Mouse (Mus musculus) urinary bladder, postnatal 25 days (tissue): ENCODE data around the gene Thoc5.
A peak's percentile ranks its signal among the peaks of the same experiment; 100 is the strongest.

ENCODE experiments used
- DNase-seq: peaks from one replicate; pipeline ENCODE4 v3.0.0; 2022; ENCODE audit warnings: low spot score

The Thoc5 gene

GRCm38 (mm10) chr11:4974376-4975122 is 79.4 kb downstream of the Thoc5 start:
- DNase-seq, result no peak

GRCm38 (mm10) chr11:4975623-4976022 is 80.5 kb downstream of the Thoc5 start:
- DNase-seq, result peak; percentile 74
